Mouse (Mus musculus) forebrain, embryonic 16.5 days (tissue): ENCODE data around the gene Rbms1. TPM values are rescaled to one million over a fixed set of nuclear protein-coding genes. Genes with fewer than 3 reads are reported as not detected.

Experiments used
- ATAC-seq: fragments of 200-750 bp; cut with Nextera tagmentation; 2 replicates; pipeline ENCODE4 v1.8.0; 2017; ENCODE audit warnings: mild to moderate bottlenecking, moderate library complexity
- H3K27ac ChIP-seq: fragments of 300-500 bp; sonication (generic); 2 replicates; pipeline ENCODE4 v1.5.1; 2014; ENCODE audit warnings: low read length, control low read depth
- H3K27me3 ChIP-seq: fragments of 300-500 bp; sonication (generic); replicated peaks from 2 replicates; pipeline ENCODE4 v1.6.1; 2014; ENCODE audit warnings: low read length; ENCODE audit not compliant: control insufficient read depth, insufficient read depth
- H3K36me3 ChIP-seq: fragments of 300-500 bp; sonication (generic); 2 replicates; pipeline ENCODE4 v1.6.1; 2014; ENCODE audit not compliant: control insufficient read depth, insufficient read depth
- H3K4me1 ChIP-seq: fragments of 300-500 bp; sonication (generic); replicated peaks from 2 replicates; pipeline ENCODE4 v1.6.1; 2014; ENCODE audit warnings: low read length; ENCODE audit not compliant: control insufficient read depth, insufficient read depth
- H3K4me2 ChIP-seq: fragments of 300-500 bp; sonication (generic); 2 replicates; pipeline ENCODE4 v1.6.1; 2014; ENCODE audit warnings: mild to moderate bottlenecking, low read length, control low read depth
- H3K4me3 ChIP-seq: fragments of 300-500 bp; sonication (generic); replicated peaks from 2 replicates; pipeline ENCODE4 v1.5.1; 2014; ENCODE audit warnings: mild to moderate bottlenecking, low read length, control low read depth
- H3K9ac ChIP-seq: fragments of 300-500 bp; sonication (generic); replicated peaks from 2 replicates; pipeline ENCODE4 v1.6.1; 2014; ENCODE audit warnings: low read depth, low read length, control low read depth
- H3K9me3 ChIP-seq: fragments of 300-500 bp; sonication (generic); 2 replicates; pipeline ENCODE4 v1.6.1; 2016; ENCODE audit warnings: low read length; ENCODE audit not compliant: control insufficient read depth
- WGBS: fragments of 180-500 bp; shearing (Covaris S2); extraction: QIAGEN DNeasy Blood & Tissue Kit; methylation state at CpG from one replicate; pipeline ENCODE4 v1.1.7; 2014; 5-methylcytosine and 5-hydroxymethylcytosine counted together
- polyA plus RNA-seq: library from polyadenylated mRNA; unstranded; fragments of >200 nt; fragmentation: Nextera tagmentation; extraction: Ambion mirVana; gene quantifications from 2 replicates; pipeline ENCODE4 v1.2.1, GENCODE M21; 2015

Rbms1 gene
- polyA plus RNA-seq, 1 experiment from 2014 or later = 23.8 TPM

GRCm38 (mm10) chr2:60845316-60845894 lies 117.6 kb downstream of the Rbms1 start:
- no peaks in the 10 kb centered on the region for H3K36me3 ChIP-seq
- H3K4me2 ChIP-seq = no peak overlapping the region
- WGBS = 24% methylated on average over 5 of the region's 5 CpGs
- no peak overlapping the region for H3K27ac ChIP-seq
- H3K9me3 ChIP-seq = no peaks in the 10 kb centered on the region
- no peaks in the 10 kb centered on the region for H3K4me1 ChIP-seq
- H3K9ac ChIP-seq = no peak overlapping the region
- ATAC-seq = no peak
- H3K4me3 ChIP-seq = no peak overlapping the region
- no peaks in the 10 kb centered on the region for H3K27me3 ChIP-seq

GRCm38 (mm10) chr2:60844259-60844658 lies 118.7 kb downstream of the Rbms1 start:
- no peak overlapping the region for H3K4me3 ChIP-seq
- H3K27ac ChIP-seq = no peak overlapping the region
- WGBS = 88% methylated on average over 1 of the region's 1 CpGs
- no peaks in the 10 kb centered on the region for H3K27me3 ChIP-seq
- no peaks in the 10 kb centered on the region for H3K36me3 ChIP-seq
- H3K9ac ChIP-seq = no peak overlapping the region
- no peak overlapping the region for H3K4me2 ChIP-seq
- no peaks in the 10 kb centered on the region for H3K9me3 ChIP-seq
- no peaks in the 10 kb centered on the region for H3K4me1 ChIP-seq
- no peak for ATAC-seq

GRCm38 (mm10) chr2:60843633-60844032 lies 119.4 kb downstream of the Rbms1 start:
- WGBS = 83% methylated on average over 3 of the region's 3 CpGs
- Histone ChIP-seq H3K27me3 (no peaks in the 10 kb centered on the region), H3K4me3 (no peak overlapping the region), H3K4me1 (no peaks in the 10 kb centered on the region), H3K27ac (no peak overlapping the region), H3K36me3 (no peaks in the 10 kb centered on the region), H3K9me3 (no peaks in the 10 kb centered on the region), H3K4me2 (no peak overlapping the region), H3K9ac (no peak overlapping the region)
- ATAC-seq = no peak

- Histone ChIP-seq H3K36me3 (no peaks in the 10 kb centered on the region), H3K27ac (no peak overlapping the region), H3K4me2 (no peak overlapping the region), H3K4me1 (no peaks in the 10 kb centered on the region), H3K9me3 (no peaks in the 10 kb centered on the region), H3K27me3 (no peaks in the 10 kb centered on the region), H3K4me3 (no peak overlapping the region), H3K9ac (no peak overlapping the region)
- no peak for ATAC-seq
- WGBS = 79% methylated on average over 4 of the region's 4 CpGs
Observed at GRCm38 (mm10) chr2:60842976-60843375, 120.0 kb downstream of the Rbms1 start.

GRCm38 (mm10) chr2:60840922-60841321 lies 122.1 kb downstream of the Rbms1 start:
- no peak overlapping the region for H3K27ac ChIP-seq
- H3K36me3 ChIP-seq = no peaks in the 10 kb centered on the region
- no peak for ATAC-seq
- no peaks in the 10 kb centered on the region for H3K4me1 ChIP-seq
- WGBS = 85% methylated on average over 4 of the region's 4 CpGs
- no peak overlapping the region for H3K9ac ChIP-seq
- no peaks in the 10 kb centered on the region for H3K27me3 ChIP-seq
- no peak overlapping the region for H3K4me3 ChIP-seq
- H3K9me3 ChIP-seq = no peaks in the 10 kb centered on the region
- H3K4me2 ChIP-seq = no peak overlapping the region

- no peak overlapping the region for H3K9ac ChIP-seq
Observed at GRCm38 (mm10) chr2:60839498-60839897, 123.5 kb downstream of the Rbms1 start.

GRCm38 (mm10) chr2:60838856-60839255 lies 124.1 kb downstream of the Rbms1 start:
- Histone ChIP-seq H3K4me1 (no peaks in the 10 kb centered on the region), H3K36me3 (no peaks in the 10 kb centered on the region), H3K27ac (no peak overlapping the region), H3K9me3 (no peaks in the 10 kb centered on the region), H3K9ac (no peak overlapping the region), H3K4me2 (no peak overlapping the region), H3K4me3 (no peak overlapping the region), H3K27me3 (no peaks in the 10 kb centered on the region)
- WGBS = 66% methylated on average over 5 of the region's 5 CpGs
- ATAC-seq = no peak

More at GRCm38 (mm10) chr2:60839498-60839897, 123.5 kb downstream of the Rbms1 start:
- no peak overlapping the region for H3K4me2 ChIP-seq
- H3K9me3 ChIP-seq = no peaks in the 10 kb centered on the region
- no peak for ATAC-seq
- no peaks in the 10 kb centered on the region for H3K36me3 ChIP-seq
- H3K27ac ChIP-seq = no peak overlapping the region
- no peak overlapping the region for H3K4me3 ChIP-seq
- H3K27me3 ChIP-seq = no peaks in the 10 kb centered on the region
- WGBS = 87% methylated on average over 4 of the region's 4 CpGs
- no peaks in the 10 kb centered on the region for H3K4me1 ChIP-seq

GRCm38 (mm10) chr2:60837616-60838015 lies 125.4 kb downstream of the Rbms1 start:
- no peak overlapping the region for H3K9ac ChIP-seq
- no peak overlapping the region for H3K4me3 ChIP-seq
- H3K36me3 ChIP-seq = no peaks in the 10 kb centered on the region
- WGBS = 72% methylated on average over 5 of the region's 5 CpGs
- no peak for ATAC-seq
- no peak overlapping the region for H3K27ac ChIP-seq
- H3K4me2 ChIP-seq = no peak overlapping the region
- H3K9me3 ChIP-seq = no peaks in the 10 kb centered on the region
- no peaks in the 10 kb centered on the region for H3K27me3 ChIP-seq
- H3K4me1 ChIP-seq = no peaks in the 10 kb centered on the region

GRCm38 (mm10) chr2:60836237-60836636 lies 126.8 kb downstream of the Rbms1 start:
- H3K9ac ChIP-seq = no peak overlapping the region
- WGBS = 89% methylated on average over 7 of the region's 7 CpGs
- no peaks in the 10 kb centered on the region for H3K27me3 ChIP-seq
- no peak for ATAC-seq
- H3K4me1 ChIP-seq = no peaks in the 10 kb centered on the region
- no peak overlapping the region for H3K27ac ChIP-seq
- no peaks in the 10 kb centered on the region for H3K36me3 ChIP-seq
- H3K4me2 ChIP-seq = no peak overlapping the region
- no peak overlapping the region for H3K4me3 ChIP-seq
- no peaks in the 10 kb centered on the region for H3K9me3 ChIP-seq

- 57% methylated on average over 7 of the region's 7 CpGs for WGBS
- Histone ChIP-seq H3K9me3 (no peaks in the 10 kb centered on the region), H3K27me3 (no peaks in the 10 kb centered on the region), H3K36me3 (no peaks in the 10 kb centered on the region), H3K9ac (no peak overlapping the region), H3K4me2 (no peak overlapping the region), H3K4me1 (no peaks in the 10 kb centered on the region), H3K4me3 (no peak overlapping the region), H3K27ac (no peak overlapping the region)
- ATAC-seq = no peak
Observed at GRCm38 (mm10) chr2:60834293-60834692, 128.7 kb downstream of the Rbms1 start.
